Mouse (Mus musculus): ENCODE data around the gene Arid4b. TPM values are rescaled to one million over a fixed set of nuclear protein-coding genes. Genes with fewer than 3 reads are reported as not detected.

Arid4b gene
- 14.8 and 26.6 TPM in 2 replicates for polyA plus RNA-seq (2012; ENCODE audit: low replicate concordance)

GRCm38 (mm10) chr13:14063013-14063941 lies at the start of gene Arid4b, which contains the start of gene Ggps1:
Gene Arid4b, plus strand, starts transcription at chr13:14063232.
Gene Ggps1, minus strand, starts transcription at chr13:14063488.

GRCm38 (mm10) chr13:14039292-14039965 lies 23.6 kb upstream of the Arid4b start, which contains the start of gene Tbce:
Gene Tbce, minus strand, starts transcription at chr13:14039638.

Other genes with a start within 250 kb of the Arid4b start
- 47.8 and 125 TPM in 2 replicates for gene B3galnt2, start 108.8 kb upstream of the Arid4b start, polyA plus RNA-seq (2012; ENCODE audit: low replicate concordance)
- 2.9 and 6.7 TPM in 2 replicates for gene Tbce, start 23.6 kb upstream of the Arid4b start, polyA plus RNA-seq (2012; ENCODE audit: low replicate concordance)
- gene Ggps1, start 256 bp downstream of the Arid4b start, polyA plus RNA-seq (2012; ENCODE audit: low replicate concordance), result 2.5 and 3.3 TPM in 2 replicates